Mouse (Mus musculus) heart, postnatal 0 days (tissue): ENCODE data around the gene Hist1h3c. TPM values are rescaled to one million over a fixed set of nuclear protein-coding genes. Genes with fewer than 3 reads are reported as not detected.
"Not testable (repeated sequence)": the region's sequence is repeated elsewhere in the genome, so short reads cannot be mapped to it uniquely, and the experiment has no call there.

Experiments used
- ATAC-seq: fragments of 200-750 bp; cut with Nextera tagmentation; 2 replicates; pipeline ENCODE4 v1.8.0; 2017; ENCODE audit warnings: low read depth, moderate number of reproducible peaks, moderate library complexity; ENCODE audit not compliant: insufficient read depth
- DNase-seq: peaks from one replicate; pipeline ENCODE4 v3.0.0-alpha.2; 2016; ENCODE audit warnings: low spot score
- H3K27ac ChIP-seq: fragments of 300-500 bp; sonication (generic); 2 replicates; pipeline ENCODE4 v1.5.1; 2014; ENCODE audit warnings: low read depth, mild to moderate bottlenecking
- H3K27me3 ChIP-seq: fragments of 300-500 bp; sonication (generic); 2 replicates; pipeline ENCODE4 v1.6.1; 2014; ENCODE audit warnings: low read length, mixed read lengths; ENCODE audit not compliant: control insufficient read depth, insufficient read depth
- H3K36me3 ChIP-seq: fragments of 300-500 bp; sonication (generic); replicated peaks from 2 replicates; pipeline ENCODE4 v1.6.1; 2014; ENCODE audit warnings: low read length, mixed read lengths; ENCODE audit not compliant: control insufficient read depth, insufficient read depth
- H3K4me1 ChIP-seq: fragments of 300-500 bp; sonication (generic); 2 replicates; pipeline ENCODE4 v1.6.1; 2014; ENCODE audit warnings: antibody characterized with exemption; ENCODE audit not compliant: control insufficient read depth, insufficient read depth
- H3K4me2 ChIP-seq: fragments of 300-500 bp; sonication (generic); 2 replicates; pipeline ENCODE4 v1.6.1; 2014; ENCODE audit warnings: low read depth, mild to moderate bottlenecking, low read length, moderate library complexity
- H3K4me3 ChIP-seq: fragments of 300-500 bp; sonication (generic); 2 replicates; pipeline ENCODE4 v1.5.1; 2014; ENCODE audit warnings: low read depth, low read length
- H3K9ac ChIP-seq: fragments of 300-500 bp; sonication (generic); replicated peaks from 2 replicates; pipeline ENCODE4 v1.6.1; 2014; ENCODE audit warnings: low read depth, low read length, mixed read lengths
- H3K9me3 ChIP-seq: fragments of 300-500 bp; sonication (generic); replicated peaks from 2 replicates; pipeline ENCODE4 v1.6.1; 2016; ENCODE audit warnings: low read length; ENCODE audit not compliant: control insufficient read depth
- CTCF ChIP-seq: IDR thresholded peaks from 2 replicates; pipeline ENCODE4 v1.5.1; 2016; ENCODE audit warnings: antibody characterized with exemption, control low read depth, low read depth
- EP300 ChIP-seq: IDR thresholded peaks from 2 replicates; pipeline ENCODE4 v1.6.1; 2016; ENCODE audit warnings: antibody characterized with exemption, low read depth
- WGBS: fragments of 180-500 bp; shearing (Covaris S2); extraction: QIAGEN DNeasy Blood & Tissue Kit; methylation state at CpG from one replicate; pipeline ENCODE4 v1.1.7; 2014; 5-methylcytosine and 5-hydroxymethylcytosine counted together
- polyA plus RNA-seq: library from polyadenylated mRNA; unstranded; fragments of >200 nt; fragmentation: Nextera tagmentation; extraction: Ambion mirVana; gene quantifications from 2 replicates; pipeline ENCODE4 v1.2.1, GENCODE M21; 2015
- total RNA-seq: library from RNA; depleted of rRNA; stranded (reverse); fragments of >200 nt; gene quantifications from 2 replicates; pipeline ENCODE4 v1.2.3, GENCODE M21; 2014; ENCODE audit warnings: low replicate concordance

The Hist1h3c gene
- total and polyA plus RNA-seq, 2 experiments from 2014 or later = 1.3 to 1,907 TPM

DNA sequence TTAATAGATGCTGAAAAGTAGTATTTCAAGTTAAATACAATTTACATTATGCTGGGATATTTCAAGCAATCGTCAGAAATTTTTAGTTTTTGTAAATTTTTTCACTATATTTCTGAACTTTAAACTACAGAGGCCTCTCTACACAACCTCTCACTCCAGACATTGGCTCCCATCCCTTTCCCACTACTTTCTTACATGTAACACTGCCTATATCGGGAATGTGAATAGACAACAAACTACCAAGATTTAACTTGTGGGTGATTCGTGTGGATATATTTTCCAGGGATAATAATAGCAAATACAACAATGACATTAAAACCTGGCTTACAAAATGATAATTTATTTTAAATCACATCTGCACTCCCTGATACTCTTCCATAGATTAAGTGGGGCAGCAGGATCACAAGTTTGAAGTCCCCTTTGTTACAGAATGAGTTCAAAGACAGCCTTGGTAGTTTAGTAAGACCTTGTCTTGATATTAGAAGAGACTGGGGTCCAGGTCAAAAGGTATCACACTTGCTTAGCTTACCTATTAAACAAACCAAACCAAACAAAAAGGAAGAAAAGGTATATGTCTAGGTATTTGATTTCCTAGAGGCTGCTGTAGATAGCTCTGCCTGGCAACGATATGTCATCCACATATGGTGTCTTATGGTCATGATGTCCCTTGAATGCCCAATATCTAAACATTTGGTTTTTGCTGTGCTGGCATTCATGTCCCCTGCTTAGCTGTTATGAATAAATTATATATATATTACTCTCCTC is 8.1 kb upstream of the Hist1h3c start:
- no peak overlapping the region for H3K9ac ChIP-seq
- no peak overlapping the region for H3K4me3 ChIP-seq
- no peaks in the 10 kb centered on the region for H3K9me3 ChIP-seq
- peaks cover 5% of the 10 kb centered on the region; the same call in 1 of the 2 replicates for H3K4me1 ChIP-seq
- no peak for ATAC-seq
- no peak for TF ChIP-seq EP300
- WGBS = 57% methylated on average over 4 of the region's 4 CpGs
- H3K27ac ChIP-seq = no peak overlapping the region
- DNase-seq = no peak
- no peaks in the 10 kb centered on the region for H3K27me3 ChIP-seq
- H3K4me2 ChIP-seq = no peak overlapping the region; the same call in 1 of the 2 replicates
- H3K36me3 ChIP-seq = no peaks in the 10 kb centered on the region

- WGBS = 11% methylated on average over 6 of the region's 6 CpGs
Measured at GRCm38 (mm10) chr13:23752742-23753172, 7.4 kb upstream of the Hist1h3c start.

GRCm38 (mm10) chr13:23752067-23752741 is 6.8 kb upstream of the Hist1h3c start, which contains the start of gene Hist1h3b:
Hist1h3b (plus strand) TSS chr13:23752267.
- DNase-seq = peak; percentile 92
- not testable (repeated sequence) for H3K4me1 ChIP-seq, H3K36me3 ChIP-seq, H3K9me3 ChIP-seq, H3K27me3 ChIP-seq
- peak within 1 kb of the TSS; percentile 46 for H3K4me3 ChIP-seq
- peak within 1 kb of the TSS; percentile 54 for H3K9ac ChIP-seq
- H3K4me2 ChIP-seq = peak within 1 kb of the TSS; percentile 70
- ATAC-seq = peak; percentile 84
- peak within 1 kb of the TSS; percentile 95 for H3K27ac ChIP-seq
- whole genome bisulfite sequencing = under 1% methylated on average over 16 of the region's 47 CpGs

More at GRCm38 (mm10) chr13:23752742-23753172, 7.4 kb upstream of the Hist1h3c start:
- Histone ChIP-seq H3K9me3 (no peaks in the 10 kb centered on the region), H3K27ac (peak overlapping the region; percentile 5; the same call in 1 of the 2 replicates), H3K9ac (peak overlapping the region; percentile 35), H3K4me1 (peaks cover 5% of the 10 kb centered on the region), H3K36me3 (no peaks in the 10 kb centered on the region), H3K4me3 (peak overlapping the region; percentile 26; the same call in 1 of the 2 replicates), H3K4me2 (peak overlapping the region; percentile 49), H3K27me3 (no peaks in the 10 kb centered on the region)
- TF ChIP-seq CTCF (no peak), EP300 (no peak)
- DNase-seq (no peak), ATAC-seq (no peak)

GRCm38 (mm10) chr13:23751478-23751956 is 6.1 kb upstream of the Hist1h3c start:
- Histone ChIP-seq H3K4me1 (peaks cover 7% of the 10 kb centered on the region; the same call in 1 of the 2 replicates), H3K4me2 (peak overlapping the region; percentile 70), H3K27me3 (no peaks in the 10 kb centered on the region), H3K4me3 (peak overlapping the region; percentile 46), H3K36me3 (no peaks in the 10 kb centered on the region), H3K27ac (peak overlapping the region; percentile 95), H3K9ac (peak overlapping the region; percentile 54), H3K9me3 (no peaks in the 10 kb centered on the region)
- TF ChIP-seq CTCF = no peak
- TF ChIP-seq EP300 = no peak
- ATAC-seq (no peak), DNase-seq (no peak)
- WGBS = 4% methylated on average over 11 of the region's 11 CpGs

DNA sequence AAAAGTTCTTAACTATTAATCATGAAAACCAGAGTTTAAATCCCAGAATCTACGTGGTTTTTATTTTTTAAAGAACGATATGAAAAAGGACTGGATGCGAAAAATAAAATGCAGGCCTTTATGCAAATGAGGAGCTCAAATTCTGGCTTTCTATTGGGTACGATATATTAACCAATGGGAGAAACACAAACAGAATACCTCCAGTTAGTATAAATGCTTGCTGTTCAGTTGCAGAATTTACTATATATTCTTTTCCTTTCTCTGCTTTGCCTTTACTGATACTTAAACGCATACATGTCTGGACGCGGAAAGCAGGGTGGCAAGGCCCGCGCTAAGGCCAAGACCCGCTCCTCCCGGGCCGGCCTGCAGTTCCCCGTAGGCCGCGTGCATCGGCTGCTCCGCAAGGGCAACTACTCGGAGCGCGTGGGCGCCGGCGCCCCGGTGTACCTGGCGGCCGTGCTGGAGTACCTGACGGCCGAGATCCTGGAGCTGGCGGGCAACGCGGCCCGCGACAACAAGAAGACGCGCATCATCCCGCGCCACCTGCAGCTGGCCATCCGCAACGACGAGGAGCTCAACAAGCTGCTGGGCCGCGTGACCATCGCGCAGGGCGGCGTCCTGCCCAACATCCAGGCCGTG is 5.6 kb upstream of the Hist1h3c start, which contains the start of gene Hist1h2ab:
Gene Hist1h2ab, plus strand, starts transcription at position 288 of the 639 bp plus-strand sequence.
- peak; percentile 88 for DNase-seq
- Histone ChIP-seq H3K9ac (peak within 1 kb of the TSS; percentile 54), H3K4me2 (peak within 1 kb of the TSS; percentile 70), H3K4me3 (peak within 1 kb of the TSS; percentile 46), H3K27ac (peak within 1 kb of the TSS; percentile 95)
- H3K9me3 ChIP-seq, H3K4me1 ChIP-seq, H3K27me3 ChIP-seq, H3K36me3 ChIP-seq: not testable (repeated sequence)
- peak; percentile 42 for ATAC-seq
- 1% methylated on average over 27 of the region's 47 CpGs for WGBS
